Mouse (Mus musculus) liver, adult 2 months (tissue): ENCODE results near the gene Guca2b. TPM values are rescaled to one million over a fixed set of nuclear protein-coding genes. Genes with fewer than 3 reads are reported as not detected.

Experiments used
- DNase-seq: peaks from one replicate; pipeline ENCODE4 v3.0.0-alpha.2; 2011; ENCODE audit warnings: low read depth, low spot score; ENCODE audit errors: extremely low read depth
- H3K27ac ChIP-seq: fragments of 200-500 bp; replicated peaks from 2 replicates; pipeline ENCODE4 v1.5.1; 2012; ENCODE audit warnings: low read depth, mild to moderate bottlenecking, control low read depth, inconsistent platforms, low read length; ENCODE audit not compliant: insufficient read depth
- H3K27me3 ChIP-seq: fragments of 200-500 bp; 2 replicates; pipeline ENCODE4 v1.6.1; 2012; ENCODE audit warnings: mild to moderate bottlenecking, moderate library complexity, low read length, inconsistent platforms; ENCODE audit not compliant: control insufficient read depth, insufficient read depth
- H3K36me3 ChIP-seq: fragments of 200-500 bp; 2 replicates; pipeline ENCODE4 v1.6.1; 2012; ENCODE audit warnings: low read length, inconsistent platforms; ENCODE audit not compliant: control insufficient read depth, insufficient read depth
- H3K4me1 ChIP-seq: fragments of 200-500 bp; 2 replicates; pipeline ENCODE4 v1.6.1; 2011; ENCODE audit warnings: low read length; ENCODE audit not compliant: control insufficient read depth, insufficient read depth
- H3K4me3 ChIP-seq: fragments of 200-500 bp; 2 replicates; pipeline ENCODE4 v1.5.1; 2011; ENCODE audit warnings: low read depth, mild to moderate bottlenecking, control low read depth, low read length, moderate library complexity; ENCODE audit not compliant: insufficient read depth
- H3K79me2 ChIP-seq: fragments of 200-500 bp; 2 replicates; pipeline ENCODE4 v1.6.1; 2012; ENCODE audit warnings: inconsistent platforms, mild to moderate bottlenecking, low read length, moderate library complexity; ENCODE audit not compliant: control insufficient read depth, insufficient read depth
- H3K9ac ChIP-seq: fragments of 200-500 bp; 2 replicates; pipeline ENCODE4 v1.6.1; 2012; ENCODE audit warnings: low read depth, mild to moderate bottlenecking, control low read depth, inconsistent platforms, low read length
- CTCF ChIP-seq: fragments of 200-500 bp; IDR thresholded peaks from 2 replicates; pipeline ENCODE4 v1.5.1; 2011; ENCODE audit warnings: low read depth, low read length, control low read depth
- POLR2A ChIP-seq: fragments of 200-500 bp; IDR thresholded peaks from 2 replicates; pipeline ENCODE4 v1.6.1; 2011; ENCODE audit warnings: low read length, control low read depth; ENCODE audit not compliant: insufficient read depth; ENCODE audit errors: extremely low read depth
- WGBS: fragments of 180-500 bp; shearing (Covaris S2); methylation state at CpG from one replicate; pipeline ENCODE4 v1.1.7; 2018; 5-methylcytosine and 5-hydroxymethylcytosine counted together
- polyA plus RNA-seq: library from polyadenylated mRNA; depleted of rRNA; stranded (reverse); fragments of >200 nt; gene quantifications from 2 replicates; pipeline ENCODE4 v1.2.3, GENCODE M21; 2012
- total RNA-seq: library from RNA; depleted of rRNA; stranded (reverse); fragments of >200 nt; gene quantifications from 2 replicates; pipeline ENCODE4 v1.2.3, GENCODE M21; 2014

Guca2b gene
- total and polyA plus RNA-seq, 2 experiments = not detected

DNA sequence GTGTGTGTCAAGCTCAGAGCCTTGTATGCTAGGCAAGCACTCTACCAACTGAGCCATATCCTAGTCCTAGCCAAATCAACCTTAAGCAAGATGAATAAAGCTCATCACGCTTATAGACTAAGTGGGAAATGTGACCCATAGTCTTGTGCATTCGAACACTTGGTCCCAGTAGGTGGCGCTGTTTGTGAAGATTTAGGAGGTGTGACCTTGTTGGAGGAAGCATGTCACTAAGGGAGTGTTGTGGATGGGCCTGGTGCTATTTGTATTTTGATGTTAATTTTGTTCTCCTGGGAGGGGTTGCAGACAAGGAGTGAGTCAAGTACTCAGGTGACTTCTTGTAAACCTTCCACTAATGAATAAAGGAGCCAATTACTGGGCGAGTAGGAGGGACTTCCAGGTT is 16.1 kb downstream of the Guca2b start:
- no peak overlapping the region for H3K4me3 ChIP-seq
- no peaks in the 10 kb centered on the region for H3K4me1 ChIP-seq
- no peaks in the 10 kb centered on the region for H3K27me3 ChIP-seq
- no peak overlapping the region for H3K9ac ChIP-seq
- no peak overlapping the region for H3K27ac ChIP-seq
- no peak for DNase-seq
- H3K36me3 ChIP-seq = no peaks in the 10 kb centered on the region
- no peaks in the 10 kb centered on the region for H3K79me2 ChIP-seq
- WGBS = 89% methylated on average over 4 of the region's 4 CpGs
- no peak for TF ChIP-seq CTCF
- TF ChIP-seq POLR2A = no peak

DNA sequence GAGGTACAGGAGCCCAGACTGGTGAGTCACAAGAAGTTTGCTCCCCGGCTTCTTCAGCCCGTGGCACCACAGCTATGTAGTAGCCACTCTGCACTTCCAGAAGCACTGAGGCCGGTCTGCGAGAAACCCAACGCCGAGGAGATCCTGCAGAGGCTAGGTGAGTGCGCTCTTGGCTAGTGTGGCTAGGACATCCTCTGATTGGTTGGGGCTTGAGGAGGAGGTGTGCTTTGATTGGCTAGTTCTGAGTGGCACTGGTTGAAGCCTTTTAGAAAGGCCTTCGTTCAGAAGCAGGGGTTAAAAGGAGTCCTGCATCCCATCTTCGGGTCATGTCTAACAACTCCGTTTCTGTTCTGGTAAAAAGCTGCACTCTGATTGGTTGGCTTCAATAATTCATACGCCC is 20.1 kb downstream of the Guca2b start:
- no peak overlapping the region for H3K27ac ChIP-seq

DNA sequence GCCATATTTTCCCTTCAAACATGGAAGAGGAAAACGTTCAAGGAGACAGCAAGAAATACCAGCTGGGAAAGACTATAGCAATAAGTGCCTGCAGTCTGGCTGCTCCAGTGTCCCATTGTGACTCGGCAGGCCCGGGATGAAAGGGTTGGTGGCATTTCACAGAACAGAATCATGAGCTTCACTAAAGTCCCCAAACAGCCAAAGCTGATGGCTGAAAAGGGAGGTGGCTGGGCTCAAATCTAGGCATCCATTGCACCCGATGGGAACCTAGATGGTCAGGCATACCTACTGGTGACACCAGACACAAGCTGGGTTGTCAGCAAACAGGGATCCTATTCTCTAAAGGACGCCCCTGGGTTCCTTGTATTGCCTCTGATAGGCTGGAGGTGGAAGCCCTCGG is 20.8 kb downstream of the Guca2b start:
- Histone ChIP-seq H3K27me3 (no peaks in the 10 kb centered on the region), H3K79me2 (no peaks in the 10 kb centered on the region), H3K4me3 (no peak overlapping the region), H3K9ac (no peak overlapping the region), H3K27ac (no peak overlapping the region), H3K36me3 (no peaks in the 10 kb centered on the region), H3K4me1 (no peaks in the 10 kb centered on the region)
- WGBS = 80% methylated on average over 6 of the region's 6 CpGs
- no peak for TF ChIP-seq POLR2A
- no peak for TF ChIP-seq CTCF
- no peak for DNase-seq

More for the DNA sequence above, 20.1 kb downstream of the Guca2b start:
- TF ChIP-seq POLR2A (no peak), CTCF (no peak)
- Histone ChIP-seq H3K4me3 (no peak overlapping the region), H3K36me3 (no peaks in the 10 kb centered on the region), H3K79me2 (no peaks in the 10 kb centered on the region), H3K4me1 (no peaks in the 10 kb centered on the region), H3K27me3 (no peaks in the 10 kb centered on the region), H3K9ac (no peak overlapping the region)
- WGBS = 77% methylated on average over 11 of the region's 11 CpGs
- DNase-seq = no peak

DNA sequence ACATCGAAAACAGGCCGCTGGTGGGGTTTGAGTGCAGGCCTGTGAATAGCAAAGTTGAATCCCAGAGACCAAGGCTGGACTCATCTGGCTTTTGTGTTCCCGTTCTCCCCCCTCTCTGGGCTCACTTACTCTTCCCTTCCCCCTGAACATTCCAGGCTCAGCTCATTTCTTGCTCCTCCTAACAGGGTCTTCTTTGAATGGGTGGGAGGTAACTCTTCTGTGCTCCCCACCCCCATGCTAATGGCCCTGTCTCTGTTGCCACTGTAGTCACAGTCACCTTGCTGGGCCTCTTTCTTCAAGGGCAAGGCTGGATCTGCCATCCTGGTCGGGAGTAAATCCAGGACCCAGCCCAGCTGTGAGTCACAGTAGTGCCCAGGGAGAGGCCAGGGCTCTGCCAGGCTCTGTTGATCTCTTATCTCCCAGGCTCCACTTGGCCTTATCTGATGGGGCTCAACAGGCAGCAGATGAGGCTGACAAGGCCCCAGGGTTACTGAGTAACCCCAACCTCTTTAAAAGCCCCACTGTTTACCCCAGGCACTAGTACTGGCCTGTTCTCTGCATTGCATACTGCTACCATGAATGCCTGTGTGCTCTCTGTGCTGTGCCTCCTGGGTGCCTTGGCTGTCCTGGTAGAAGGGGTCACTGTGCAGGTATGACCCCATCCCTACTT is 21.4 kb downstream of the Guca2b start, which contains the start of gene Guca2a:
Gene Guca2a, plus strand, starts transcription at position 529 of the 670 bp plus-strand sequence.
- no peak for TF ChIP-seq CTCF
- no peak for TF ChIP-seq POLR2A
- 66% methylated on average over 4 of the region's 4 CpGs for WGBS
- no peak for DNase-seq
- H3K4me1 ChIP-seq = no peaks in the 10 kb centered on the region
- no peaks in the 10 kb centered on the region for H3K79me2 ChIP-seq
- H3K4me3 ChIP-seq = no peak within 1 kb of the TSS
- no peak within 1 kb of the TSS for H3K27ac ChIP-seq
- H3K36me3 ChIP-seq = no peaks in the 10 kb centered on the region
- no peaks in the 10 kb centered on the region for H3K27me3 ChIP-seq
- H3K9ac ChIP-seq = no peak within 1 kb of the TSS

DNA sequence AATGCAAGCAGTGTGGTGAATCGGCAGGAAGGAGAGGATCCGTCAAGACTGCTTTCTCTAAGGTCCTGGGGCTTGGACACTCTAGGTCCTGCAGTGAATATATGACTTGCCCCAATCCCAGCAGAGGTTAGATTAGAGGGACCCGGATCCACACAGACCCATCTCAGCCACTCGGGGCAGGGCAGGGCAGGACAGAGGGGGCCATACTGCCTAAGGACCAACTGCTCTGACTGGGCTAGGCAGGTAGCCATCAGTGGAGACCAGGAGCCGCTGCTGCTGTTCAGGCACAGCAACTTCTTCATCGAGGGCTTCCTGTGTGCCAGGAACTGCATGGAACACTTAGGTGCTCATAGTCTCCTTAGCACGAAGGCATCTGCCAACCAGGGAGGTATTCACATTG is 22.0 kb downstream of the Guca2b start:
- no peak for DNase-seq
- WGBS = 83% methylated on average over 7 of the region's 7 CpGs
- Histone ChIP-seq H3K4me3 (no peak overlapping the region), H3K9ac (no peak overlapping the region), H3K79me2 (no peaks in the 10 kb centered on the region), H3K27ac (no peak overlapping the region), H3K27me3 (no peaks in the 10 kb centered on the region), H3K36me3 (no peaks in the 10 kb centered on the region), H3K4me1 (no peaks in the 10 kb centered on the region)
- TF ChIP-seq POLR2A (no peak), CTCF (no peak)

DNA sequence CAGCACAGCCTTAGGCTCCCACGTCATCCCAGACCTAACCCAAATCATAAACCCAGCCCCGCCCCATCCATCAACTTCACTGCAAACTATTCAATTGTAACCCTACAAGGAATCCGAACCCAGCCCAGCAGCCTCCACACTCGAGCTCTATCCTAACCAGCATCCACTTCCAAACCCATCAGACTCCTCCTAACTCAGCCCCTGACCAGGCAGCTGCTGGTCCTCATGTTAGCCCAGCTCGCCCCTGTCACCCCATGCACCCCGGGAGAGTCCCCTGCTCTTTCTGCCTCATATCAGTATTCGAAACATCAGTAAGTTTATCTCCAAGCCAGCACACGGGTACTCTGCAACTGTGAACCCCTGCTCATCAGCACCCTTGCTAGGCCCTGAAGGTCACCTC is 23.1 kb downstream of the Guca2b start:
- Histone ChIP-seq H3K27me3 (no peaks in the 10 kb centered on the region), H3K27ac (no peak overlapping the region), H3K4me3 (no peak overlapping the region), H3K79me2 (no peaks in the 10 kb centered on the region), H3K4me1 (peaks cover 3% of the 10 kb centered on the region; the same call in 1 of the 2 replicates), H3K9ac (no peak overlapping the region), H3K36me3 (no peaks in the 10 kb centered on the region)
- 85% methylated on average over 8 of the region's 8 CpGs for WGBS
- TF ChIP-seq POLR2A = no peak
- TF ChIP-seq CTCF = no peak
- DNase-seq = no peak
